Mouse (Mus musculus) CD8-positive naive resting alpha-beta T cell, adult 2 months (primary cell): ENCODE results near the gene Dnah2.

ENCODE experiments used
- DNase-seq, 2 experiments: peaks; one replicate each; pipeline ENCODE4 v3.0.0; 2022; ENCODE audit warnings: low read depth in 2 of 2, low spot score in 2 of 2

Dnah2 gene

DNA sequence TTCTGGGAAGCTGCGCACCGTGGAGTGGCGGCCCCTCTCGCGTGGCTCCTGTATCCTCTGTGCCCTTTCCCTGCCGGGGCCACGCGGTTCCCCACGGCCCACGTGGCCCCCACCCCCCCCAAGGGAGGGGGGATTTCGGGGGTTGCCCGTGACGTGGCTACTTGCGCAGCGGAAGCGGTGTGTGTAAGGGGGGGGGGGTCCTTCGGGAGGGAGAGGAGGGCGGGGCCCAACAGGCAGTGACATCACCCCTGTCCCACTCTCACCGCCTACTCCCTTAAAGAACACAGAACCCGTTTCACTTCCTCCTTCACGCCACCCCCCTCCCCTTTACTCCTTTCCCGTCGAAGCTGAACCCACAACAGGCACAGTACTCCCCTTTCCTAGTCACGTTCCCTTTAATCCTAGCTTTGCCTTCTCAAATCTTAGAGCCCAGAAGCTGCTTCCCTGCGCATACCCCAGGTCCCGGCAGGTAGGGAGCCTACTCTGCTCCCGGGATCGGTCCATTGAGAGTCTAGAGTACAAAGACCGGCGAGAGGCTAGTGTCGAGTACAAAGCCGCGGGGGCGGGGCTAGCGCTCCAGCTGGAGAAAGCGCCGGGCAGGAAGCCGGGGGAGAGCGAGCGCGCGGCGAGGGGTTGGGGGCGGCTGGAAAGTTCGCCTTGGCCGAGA is 139.4 kb downstream of the Dnah2 start:
- peak; percentile 83 to 86 for DNase-seq

GRCm38 (mm10) chr11:69408541-69409377 is 140.2 kb downstream of the Dnah2 start:
- peak; percentile 68 to 75 for DNase-seq

GRCm38 (mm10) chr11:69407724-69408004 is 141.2 kb downstream of the Dnah2 start:
- no peak for DNase-seq

GRCm38 (mm10) chr11:69406867-69407723 is 141.8 kb downstream of the Dnah2 start:
- DNase-seq: no peak

GRCm38 (mm10) chr11:69406282-69406681 is 142.6 kb downstream of the Dnah2 start:
- DNase-seq: no peak

DNA sequence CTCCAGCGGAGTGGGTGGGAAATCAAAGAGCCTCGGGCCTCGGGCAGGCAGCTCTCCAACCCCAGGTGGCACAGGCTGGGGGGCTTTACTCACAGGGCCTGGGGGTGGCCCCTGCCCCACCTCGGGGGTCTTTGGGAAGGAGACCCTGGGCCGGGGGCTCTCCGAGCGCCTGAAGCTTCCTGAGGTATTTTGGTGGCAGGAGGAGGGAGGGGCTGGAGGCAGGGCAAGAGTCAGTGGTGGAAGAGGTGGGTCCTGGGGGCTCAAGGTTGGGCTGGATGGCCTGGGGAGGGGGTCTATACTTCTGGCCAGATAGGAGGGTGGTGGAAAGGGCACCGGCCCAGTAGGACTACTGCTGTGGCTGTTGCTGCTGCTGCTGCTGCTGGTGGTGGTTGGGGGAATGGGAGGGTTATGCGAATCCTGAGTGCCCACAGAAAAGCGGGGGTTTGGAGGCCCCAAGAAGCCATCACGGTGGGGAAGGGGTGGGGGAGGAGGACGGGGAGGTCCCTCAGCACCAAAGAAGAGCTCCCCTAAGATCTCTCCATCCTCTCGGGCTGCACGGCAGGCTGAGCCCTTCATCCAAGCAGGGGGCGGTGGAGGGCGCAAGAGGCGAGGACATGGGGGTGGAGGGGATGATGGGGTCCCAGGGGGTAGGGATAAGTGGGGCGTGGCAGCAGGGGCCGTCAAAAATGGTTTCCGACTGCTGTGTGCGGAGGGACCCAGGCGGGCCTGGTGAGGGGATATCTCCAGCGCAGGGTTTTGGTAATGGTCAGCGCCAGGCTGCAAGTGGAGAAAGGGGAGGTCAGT is 143.3 kb downstream of the Dnah2 start:
- DNase-seq: no peak

GRCm38 (mm10) chr11:69404595-69405396 is 144.1 kb downstream of the Dnah2 start:
- no peak for DNase-seq

DNA sequence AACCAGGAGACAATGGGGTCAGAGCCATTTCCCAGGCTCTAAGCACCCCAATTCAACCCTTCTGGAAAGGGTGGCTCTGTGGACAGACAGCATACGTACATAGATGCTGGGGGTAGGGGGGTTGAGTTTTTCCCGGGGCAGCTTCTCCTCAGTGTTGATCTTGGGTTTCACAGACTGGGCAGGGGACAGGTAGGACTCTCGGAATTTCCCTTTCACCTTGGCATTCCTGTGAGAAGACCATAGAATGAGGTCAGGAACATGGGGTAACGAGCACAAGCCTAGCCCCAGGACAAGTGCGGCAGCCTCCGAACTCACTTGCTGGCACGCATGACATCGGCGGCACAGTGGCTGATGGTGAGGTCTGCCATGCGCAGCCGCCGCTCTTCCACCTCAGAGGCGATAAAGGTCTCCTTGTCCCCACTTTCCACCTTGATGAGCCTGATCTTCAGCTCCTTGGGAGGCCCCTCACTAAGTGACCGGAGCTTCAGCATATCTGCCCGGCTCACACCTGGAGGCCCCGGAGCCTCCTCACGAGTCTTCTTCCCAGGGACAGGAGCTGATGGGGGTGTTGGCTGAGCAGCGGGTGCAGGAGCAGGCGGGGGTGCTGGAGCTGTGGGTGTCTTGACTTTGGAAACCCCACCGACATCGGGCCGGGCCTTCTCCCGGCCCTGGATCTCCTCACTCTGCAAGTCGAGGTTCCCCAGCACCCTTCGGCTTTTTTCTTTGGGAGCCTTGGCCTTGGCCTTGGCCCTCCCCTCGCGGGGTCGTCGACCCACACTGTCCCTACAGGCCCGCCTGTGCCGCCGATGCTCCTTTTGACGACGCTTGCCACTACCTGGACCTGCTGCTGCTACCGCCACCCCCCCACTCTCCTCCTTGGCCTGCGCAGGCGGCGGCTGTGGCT is 145.0 kb downstream of the Dnah2 start:
- DNase-seq: no peak

- no peak for DNase-seq
Measured at GRCm38 (mm10) chr11:69401987-69402386, 146.9 kb downstream of the Dnah2 start.

GRCm38 (mm10) chr11:69401210-69401637 is 147.7 kb downstream of the Dnah2 start:
- peak; percentile 84 to 85 for DNase-seq

DNA sequence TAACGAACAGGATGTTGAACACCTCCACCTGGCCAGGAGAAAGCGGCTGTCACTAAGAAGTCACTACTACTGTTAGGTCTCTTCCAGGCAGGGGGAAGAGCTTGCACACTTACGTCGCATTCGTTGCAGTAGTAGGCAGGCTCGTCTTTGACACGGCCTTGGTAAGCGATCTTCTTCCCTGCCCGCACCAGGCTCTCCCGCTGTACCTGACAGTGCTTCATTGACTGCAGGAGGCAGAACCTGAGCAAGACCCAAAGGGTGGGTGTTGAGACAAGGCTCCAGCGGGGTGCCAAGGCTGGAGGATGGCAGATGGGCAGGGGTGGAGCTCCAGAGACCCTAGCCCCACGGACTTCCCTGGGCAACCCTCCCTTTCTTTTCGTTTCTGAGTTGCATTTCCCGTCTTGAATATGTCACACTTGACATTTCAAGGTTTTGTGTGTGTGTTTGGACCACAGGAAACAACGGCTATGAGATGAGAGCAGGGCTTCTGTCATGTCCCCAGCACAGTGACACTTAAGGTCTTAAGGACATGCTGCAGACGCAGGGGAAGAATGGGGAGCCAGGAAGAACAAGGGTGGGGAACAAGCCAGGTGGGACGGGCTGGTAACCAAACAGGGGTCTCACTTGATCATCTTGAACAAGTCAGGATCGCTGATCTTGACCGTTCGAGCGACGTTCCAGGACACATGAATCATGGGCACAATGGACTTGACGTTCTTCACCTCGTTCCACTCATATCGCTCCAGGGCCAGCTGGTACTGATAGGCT is 148.6 kb downstream of the Dnah2 start:
- no peak for DNase-seq

GRCm38 (mm10) chr11:69399201-69400082 is 149.5 kb downstream of the Dnah2 start:
- DNase-seq: no peak

GRCm38 (mm10) chr11:69398486-69399200 is 150.3 kb downstream of the Dnah2 start:
- DNase-seq: no peak

DNA sequence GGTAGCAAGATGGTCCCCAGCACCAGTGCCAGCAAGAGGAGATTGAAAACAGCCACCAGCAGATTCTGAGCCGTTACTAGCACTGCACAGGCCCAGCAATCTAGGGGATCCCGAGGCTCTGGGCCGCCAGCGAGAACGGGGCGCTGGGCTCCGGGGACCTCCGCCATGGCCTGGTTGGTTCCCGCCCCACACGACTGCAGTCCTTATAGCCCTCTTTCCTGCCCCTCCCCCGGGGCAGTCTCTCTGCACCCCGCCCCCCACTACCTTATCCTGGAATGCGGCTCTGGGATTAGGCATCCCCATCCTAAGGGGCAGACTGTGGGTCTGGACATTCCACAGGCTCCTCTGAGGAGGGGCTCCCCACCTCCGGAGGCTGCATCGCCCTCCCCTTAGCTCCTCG is 150.9 kb downstream of the Dnah2 start, which contains the start of gene Tmem88:
Tmem88 (minus strand) TSS at position 176 of the 400 bp plus-strand sequence.
- DNase-seq: no peak

GRCm38 (mm10) chr11:69397581-69398057 is 151.3 kb downstream of the Dnah2 start:
- DNase-seq: no peak

GRCm38 (mm10) chr11:69396772-69397171 is 152.1 kb downstream of the Dnah2 start:
- no peak for DNase-seq
